In the genomic region with DNA sequence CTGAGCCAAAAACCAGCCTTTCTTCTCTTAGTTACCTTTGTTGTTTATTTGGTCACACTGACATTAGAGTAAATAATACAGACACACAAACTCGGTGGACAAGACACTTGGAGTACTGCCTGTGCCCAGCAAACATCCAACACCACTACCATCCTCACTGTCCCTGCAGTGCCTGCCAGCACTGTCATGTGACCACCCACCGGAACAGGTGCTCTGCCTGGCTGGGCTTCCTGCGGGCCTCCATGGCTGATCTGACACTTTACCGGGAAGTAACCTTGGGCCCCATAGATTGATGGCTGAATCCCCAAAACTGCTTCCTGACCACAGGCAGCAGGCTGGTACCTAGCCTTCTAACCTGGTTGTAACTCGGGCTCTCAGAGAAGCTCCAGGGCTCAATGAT, we compare ENCODE assay signal across 22 mouse cellular contexts.
"Had no signal": no experiment of that assay in that cellular context is flagged by ENCODE, and none has a peak within 500 bp of the region (broad histone marks: within the 10 kb centered on the region; RNA-seq: fewer than 3 reads in every experiment).

No protein-coding gene starts in this region.

- H3K27me3 ChIP-seq: liver, embryonic 12.5 days; liver, embryonic 15.5 days; lung, embryonic 15.5 days; midbrain, embryonic 12.5 days; midbrain, embryonic 15.5 days; neural tube, embryonic 12.5 days; neural tube, embryonic 15.5 days; stomach, embryonic 15.5 days had no signal

- H3K4me3 ChIP-seq: layer of hippocampus, adult 2 months; liver, embryonic 12.5 days; liver, embryonic 15.5 days; lung, embryonic 15.5 days; midbrain, embryonic 12.5 days; midbrain, embryonic 15.5 days; neural tube, embryonic 12.5 days; neural tube, embryonic 15.5 days; stomach, embryonic 15.5 days had no signal

- H3K4me1 ChIP-seq: liver, embryonic 12.5 days; liver, embryonic 15.5 days; midbrain, embryonic 12.5 days; midbrain, embryonic 15.5 days; neural tube, embryonic 12.5 days; neural tube, embryonic 15.5 days; stomach, embryonic 15.5 days had no signal

- DNase-seq: kidney, adult 2 months; kidney, postnatal 25 days; layer of hippocampus, adult 9-11 months; lung, adult 18-20 months; lung, postnatal 10 days; retina, postnatal 1 day; right cerebral cortex, postnatal 25 days; spleen, adult 18-20 months; thymus, adult 2 months; thymus, postnatal 14 days; thymus, postnatal 4 days had no signal

- H3K9me3 ChIP-seq: liver, embryonic 12.5 days; liver, embryonic 15.5 days; lung, embryonic 15.5 days; midbrain, embryonic 12.5 days; midbrain, embryonic 15.5 days; neural tube, embryonic 12.5 days; neural tube, embryonic 15.5 days; stomach, embryonic 15.5 days had no signal

- H3K36me3 ChIP-seq: liver, embryonic 12.5 days; liver, embryonic 15.5 days; lung, embryonic 15.5 days; midbrain, embryonic 12.5 days; midbrain, embryonic 15.5 days; neural tube, embryonic 12.5 days; neural tube, embryonic 15.5 days; stomach, embryonic 15.5 days had no signal

- H3K27ac ChIP-seq: kidney, postnatal 0 days; layer of hippocampus, adult 2 months; liver, embryonic 12.5 days; liver, embryonic 15.5 days; lung, embryonic 15.5 days; macrophage; midbrain, embryonic 12.5 days; midbrain, embryonic 15.5 days; neural tube, embryonic 12.5 days; neural tube, embryonic 15.5 days; stomach, embryonic 15.5 days had no signal
